Mouse (Mus musculus): ENCODE results near the gene 4933402D24Rik.

DNA sequence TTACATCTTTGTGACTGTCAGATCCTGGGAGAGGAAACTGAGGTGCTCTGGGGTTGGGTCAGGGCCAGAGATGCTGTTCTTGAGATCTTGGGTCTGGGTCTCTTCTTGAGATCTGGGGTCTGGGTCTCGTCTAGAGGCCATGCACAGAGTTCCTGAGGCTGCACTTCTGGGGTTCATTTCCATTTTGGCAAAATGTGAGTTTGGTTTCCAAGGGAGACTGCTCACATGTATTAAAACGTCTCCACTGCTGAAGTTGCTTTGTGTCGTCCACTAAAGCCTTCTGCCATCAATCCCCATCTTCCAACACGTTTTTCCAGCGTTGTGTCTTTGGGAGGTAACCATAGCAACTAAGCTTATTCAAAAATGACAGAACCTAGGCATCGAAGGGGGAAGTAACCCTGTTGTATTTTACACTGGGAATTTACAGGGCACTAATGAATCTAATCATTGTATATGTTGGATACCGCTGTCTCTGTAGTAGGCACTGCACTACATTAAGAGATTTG is 5.1 kb downstream of the 4933402D24Rik start:
- no peak for TF ChIP-seq CTCF (IDR thresholded peaks at IDR 0.05)
- TF ChIP-seq EP300 (IDR thresholded peaks at IDR 0.05; ENCODE audit: insufficient read depth, low read depth, low read length), result no peak
- no peak for TF ChIP-seq POLR2A (IDR thresholded peaks at IDR 0.05; ENCODE audit: insufficient read depth, low read depth, low read length)

Data from heart, adult 2 months (tissue).